16 mouse cellular contexts compared by ENCODE assay signal in the genomic region with DNA sequence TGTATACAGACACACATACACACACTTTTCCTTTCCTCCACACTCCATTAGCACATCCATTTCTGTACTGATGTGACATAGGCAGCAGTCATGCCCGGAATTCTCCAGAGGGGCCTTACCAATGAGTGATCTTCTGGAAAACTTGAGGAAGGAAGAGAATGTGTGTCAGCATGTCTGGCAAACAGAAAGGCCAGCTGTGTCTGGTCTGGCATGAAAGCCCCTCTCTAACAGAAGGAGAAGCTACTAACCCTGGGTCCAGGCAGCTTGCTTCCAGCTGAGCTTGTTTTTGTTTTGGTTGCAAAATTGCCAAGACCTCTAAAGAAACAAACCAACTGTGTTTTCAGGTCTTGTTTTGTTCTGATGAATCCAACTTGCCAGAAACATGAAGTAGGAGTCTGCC.
DNase-seq lines count a peak whose midpoint lies in the region; ATAC-seq and TF ChIP-seq lines count a peak whose summit lies in the region.
"Had no signal": no experiment of that assay in that cellular context is flagged by ENCODE, and none has a peak within 500 bp of the region (broad histone marks: within the 10 kb centered on the region; RNA-seq: fewer than 3 reads in every experiment).

No protein-coding gene starts in this region.

- no peak for TF ChIP-seq POLR2A in lung, adult 2 months (IDR thresholded peaks at IDR 0.05; ENCODE audit: borderline replicate concordance, extremely low read depth, low read depth, low read length)

- H3K9ac ChIP-seq in lung, embryonic 14.5 days, result no peak overlapping the region
- no peak overlapping the region for H3K9ac ChIP-seq in midbrain, embryonic 11.5 days (ENCODE audit: low read length)
- H3K9ac ChIP-seq: kidney, embryonic 15.5 days; liver, embryonic 14.5 days; neural tube, embryonic 13.5 days had no signal

- no peak overlapping the region for H3K4me3 ChIP-seq in gastrocnemius, adult 2 months
- H3K4me3 ChIP-seq in lung, embryonic 14.5 days (ENCODE audit: low read depth, low read length), result no peak overlapping the region
- H3K4me3 ChIP-seq in lung, adult 2 months (replicated peaks; ENCODE audit: extremely low read depth, low read depth, low read length), result no peak overlapping the region
- H3K4me3 ChIP-seq in layer of hippocampus, adult 2 months, result no peak overlapping the region
- no peak overlapping the region for H3K4me3 ChIP-seq in midbrain, embryonic 11.5 days (ENCODE audit: low read depth, low read length)
- H3K4me3 ChIP-seq: kidney, embryonic 15.5 days; limb, embryonic 10.5 days; neural tube, embryonic 13.5 days had no signal

- intact Hi-C loops in gastrocnemius, adult 2 months (cut with DNase I), result no loop called here
- intact Hi-C loops in gastrocnemius, postnatal 36 days (cut with DNase I), result no loop called here
- intact Hi-C loops in heart, postnatal 14 days (cut with DNase I), result no loop called here

- 73% methylated on average over 1 of the region's 1 CpGs for WGBS in lung, embryonic 14.5 days
- 64% methylated on average over 1 of the region's 1 CpGs for WGBS in lung, adult 2 months
- 79% methylated on average over 1 of the region's 1 CpGs for WGBS in midbrain, embryonic 11.5 days

- ATAC-seq in lung, embryonic 14.5 days (ENCODE audit: insufficient read depth), result no peak
- ATAC-seq in midbrain, embryonic 11.5 days (ENCODE audit: low FRiP score), result no peak
- ATAC-seq: activated CD4-positive, CD25-positive, alpha-beta regulatory T cell, adult 4 months; forebrain, embryonic 14.5 days; hindbrain, embryonic 16.5 days had no signal

- H3K36me3 ChIP-seq in lung, embryonic 14.5 days (ENCODE audit: insufficient read depth), result no peaks in the 10 kb centered on the region
- H3K36me3 ChIP-seq in midbrain, embryonic 11.5 days (ENCODE audit: control insufficient read depth, insufficient read depth, low read length), result no peaks in the 10 kb centered on the region
- H3K36me3 ChIP-seq: kidney, embryonic 15.5 days; limb, embryonic 10.5 days; neural tube, embryonic 13.5 days had no signal

- H3K27me3 ChIP-seq in lung, embryonic 14.5 days (ENCODE audit: insufficient read depth, low read length), result no peaks in the 10 kb centered on the region
- H3K27me3 ChIP-seq in midbrain, embryonic 11.5 days (ENCODE audit: control insufficient read depth, insufficient read depth, low read length), result no peaks in the 10 kb centered on the region
- H3K27me3 ChIP-seq: kidney, embryonic 15.5 days; neural tube, embryonic 13.5 days had no signal

- no peaks in the 10 kb centered on the region for H3K9me3 ChIP-seq in lung, embryonic 14.5 days (ENCODE audit: low read depth, low read length)
- no peaks in the 10 kb centered on the region for H3K9me3 ChIP-seq in midbrain, embryonic 11.5 days (ENCODE audit: control insufficient read depth, low read length)
- H3K9me3 ChIP-seq: kidney, embryonic 15.5 days; limb, embryonic 10.5 days; neural tube, embryonic 13.5 days had no signal

- H3K4me2 ChIP-seq in lung, embryonic 14.5 days, result no peak overlapping the region
- no peak overlapping the region for H3K4me2 ChIP-seq in midbrain, embryonic 11.5 days
- H3K4me2 ChIP-seq: kidney, embryonic 15.5 days; neural tube, embryonic 13.5 days had no signal

- H3K27ac ChIP-seq in gastrocnemius, adult 2 months, result no peak overlapping the region
- H3K27ac ChIP-seq in lung, embryonic 14.5 days (ENCODE audit: low read depth), result no peak overlapping the region
- H3K27ac ChIP-seq in layer of hippocampus, adult 2 months, result no peak overlapping the region
- H3K27ac ChIP-seq in midbrain, embryonic 11.5 days (ENCODE audit: low read depth, low read length), result no peak overlapping the region
- H3K27ac ChIP-seq: kidney, embryonic 15.5 days; limb, embryonic 10.5 days; liver, embryonic 14.5 days; neural tube, embryonic 13.5 days had no signal

- DNase-seq in gastrocnemius, adult 2 months, result peak; percentile 35
- no peak for DNase-seq in gastrocnemius, postnatal 36 days
- DNase-seq in lung, embryonic 14.5 days, result peak; percentile 1
- no peak for DNase-seq in lung, adult 2 months
- peak; percentile 14 to 45 for DNase-seq in heart, postnatal 14 days
- no peak for DNase-seq in embryo, embryonic 9.5 days (ENCODE audit: extremely low spot score)
- no peak for DNase-seq in layer of hippocampus, adult 2 months (ENCODE audit: low spot score in 2 of 2)
- no peak for DNase-seq in midbrain, embryonic 11.5 days (ENCODE audit: low spot score, missing footprints)
- DNase-seq: right cerebral cortex, postnatal 4 days had no signal

- no peak for TF ChIP-seq CTCF in gastrocnemius, adult 2 months (IDR thresholded peaks at IDR 0.05)
- TF ChIP-seq CTCF in lung, embryonic 14.5 days (IDR thresholded peaks at IDR 0.05; ENCODE audit: low read depth), result no peak
- TF ChIP-seq CTCF in lung, adult 2 months (IDR thresholded peaks at IDR 0.05; ENCODE audit: insufficient read depth, low read length), result no peak
- no peak for TF ChIP-seq CTCF in layer of hippocampus, adult 2 months (conservative IDR thresholded peaks at IDR 0.05)

- H3K4me1 ChIP-seq in lung, embryonic 14.5 days (ENCODE audit: insufficient read depth), result no peaks in the 10 kb centered on the region
- H3K4me1 ChIP-seq in lung, adult 2 months (ENCODE audit: control insufficient read depth, insufficient read depth, low read length), result no peaks in the 10 kb centered on the region
- H3K4me1 ChIP-seq in midbrain, embryonic 11.5 days (ENCODE audit: control insufficient read depth, insufficient read depth, low read length), result no peaks in the 10 kb centered on the region
- H3K4me1 ChIP-seq: kidney, embryonic 15.5 days; limb, embryonic 10.5 days; neural tube, embryonic 13.5 days had no signal

Comparison
In these comparisons a context has a peak if more than half of its experiments do, and no peak if none do; other contexts are left out.
1. DNase-seq: peak in gastrocnemius, adult 2 months (single experiment), lung, embryonic 14.5 days (single experiment) and heart, postnatal 14 days (2 of 2); none in gastrocnemius, postnatal 36 days (0 of 2), lung, adult 2 months (single experiment), embryo, embryonic 9.5 days (single experiment), layer of hippocampus, adult 2 months (0 of 2) and midbrain, embryonic 11.5 days (single experiment).